Mouse (Mus musculus): ENCODE data around the gene Mcoln3.

Mcoln3 gene

GRCm38 (mm10) chr3:146174215-146174614 is 57.0 kb downstream of the Mcoln3 start:
- no peak for DNase-seq (ENCODE audit: low read depth, low spot score)

DNA sequence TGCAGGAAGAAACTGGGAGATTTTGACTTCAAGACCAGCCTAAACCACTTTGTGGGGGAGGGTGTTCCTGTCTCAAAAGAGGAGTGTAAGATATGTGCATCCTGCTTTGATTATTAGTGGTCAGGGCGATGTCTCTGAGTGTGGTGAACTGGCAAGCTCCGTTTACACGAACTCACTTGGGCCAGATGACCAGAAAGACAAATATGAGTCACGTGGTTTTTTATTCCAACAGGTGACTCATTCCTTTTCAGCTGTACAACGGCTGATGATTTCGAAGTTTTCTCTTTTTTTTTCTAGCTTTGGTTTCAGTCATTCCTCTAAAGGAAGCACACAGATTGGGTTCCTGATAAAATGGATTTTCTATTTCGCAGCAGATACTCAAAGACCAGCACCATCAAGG is 60.0 kb downstream of the Mcoln3 start:
- no peak for DNase-seq (ENCODE audit: low read depth, low spot score)

DNA sequence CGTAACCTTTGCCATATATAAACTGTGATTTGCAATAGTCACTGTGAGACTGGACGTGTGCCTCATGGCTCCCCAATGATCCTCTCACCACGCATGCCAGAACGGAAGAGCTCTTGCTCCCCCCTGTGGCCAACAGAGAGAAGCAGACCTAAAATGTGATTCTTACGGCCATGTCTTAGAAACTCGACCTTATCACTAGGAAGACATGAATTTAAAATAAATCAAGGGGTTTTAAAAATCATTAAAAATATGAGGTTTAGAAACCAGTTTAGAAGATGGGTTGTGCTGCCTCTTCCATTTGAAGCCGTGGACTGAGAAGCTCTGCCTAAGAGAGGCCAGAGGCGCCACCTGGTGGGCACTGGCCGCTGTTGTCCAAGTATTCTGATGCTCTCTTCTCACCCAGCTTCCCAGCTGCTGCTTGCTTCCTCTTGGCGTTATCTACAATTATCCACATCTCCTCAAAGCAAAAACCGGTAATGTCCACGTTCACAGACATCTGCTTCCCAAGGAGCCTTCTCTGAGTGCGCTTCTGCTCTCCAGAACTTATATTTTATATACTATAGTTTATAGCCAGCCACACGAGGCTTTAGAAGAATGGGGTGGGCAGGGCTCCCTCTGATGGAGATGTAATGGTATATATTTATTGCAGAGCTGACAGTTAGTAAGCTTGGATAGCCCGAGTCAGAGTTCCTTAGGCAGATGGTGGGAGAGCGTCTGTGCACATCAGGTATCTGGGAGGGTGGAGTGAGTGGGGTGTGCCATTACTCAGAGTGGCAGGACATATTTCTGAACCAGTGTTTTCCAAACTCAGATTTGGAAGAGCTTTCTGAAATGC is 60.7 kb downstream of the Mcoln3 start:
- peak; percentile 21 for DNase-seq (ENCODE audit: low read depth, low spot score)

DNA sequence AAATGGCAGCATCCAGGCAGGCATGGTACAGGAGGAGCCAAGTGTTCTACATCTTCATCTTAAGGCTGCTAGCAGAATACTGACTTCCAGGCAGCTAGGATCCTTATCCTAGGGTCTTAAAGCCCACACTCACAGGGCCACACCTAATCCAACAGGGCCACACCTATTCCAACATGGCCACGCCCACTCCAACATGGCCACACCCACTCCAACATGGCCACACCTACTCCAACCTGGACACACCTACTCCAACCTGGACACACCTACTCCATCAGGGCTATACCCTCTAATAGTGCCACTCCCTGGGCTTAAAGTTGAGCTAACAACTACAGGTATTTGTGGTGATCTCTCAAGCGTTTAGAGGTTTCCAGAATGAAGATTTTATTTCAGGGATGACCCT is 63.1 kb downstream of the Mcoln3 start:
- DNase-seq (ENCODE audit: low read depth, low spot score): peak; percentile 12

GRCm38 (mm10) chr3:146180986-146181385 is 63.7 kb downstream of the Mcoln3 start:
- DNase-seq (ENCODE audit: low read depth, low spot score): no peak

- DNase-seq (ENCODE audit: low read depth, low spot score): peak; percentile 20
These were observed 67.9 kb downstream of the Mcoln3 start for GRCm38 (mm10) chr3:146184992-146185657.

DNA sequence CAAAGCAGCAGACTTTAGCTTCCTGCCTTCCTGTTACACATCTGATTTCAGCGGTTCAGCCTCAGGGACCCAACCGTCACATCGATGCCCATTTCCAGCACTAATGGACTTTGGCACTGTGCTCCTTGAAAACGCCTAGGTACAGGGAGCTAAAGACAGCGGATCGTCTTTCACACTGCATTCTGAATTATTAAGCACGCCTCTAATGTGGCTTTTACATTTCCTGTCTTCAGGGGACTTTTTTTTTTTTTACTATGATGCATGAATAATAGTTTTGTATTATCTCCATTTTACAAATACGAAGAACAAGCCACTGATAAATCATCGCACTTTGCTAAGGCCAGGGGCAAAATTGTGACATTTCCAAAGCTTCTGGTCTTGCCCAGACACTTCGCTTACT is 68.8 kb downstream of the Mcoln3 start:
- DNase-seq (ENCODE audit: low read depth, low spot score): no peak

GRCm38 (mm10) chr3:146189933-146190332 is 72.7 kb downstream of the Mcoln3 start:
- DNase-seq (ENCODE audit: low read depth, low spot score): no peak
